Mouse (Mus musculus) adrenal gland, adult 8-10 months (tissue): ENCODE data around the gene Eefsec. TPM values are rescaled to one million over a fixed set of nuclear protein-coding genes. Genes with fewer than 3 reads are reported as not detected.

Experiments
- DNase-seq: peaks from one replicate; pipeline ENCODE4 v3.0.0; 2022
- total RNA-seq, 4 experiments: library from RNA; stranded (reverse); gene quantifications; 2 replicates each; pipeline ENCODE4 v1.2.4; 2022

Gene Eefsec
- total RNA-seq, 4 experiments from 2014 or later, result 17.7 to 22.6 (median 19.1) TPM

GRCm38 (mm10) chr6:88255435-88255834 is 190.9 kb downstream of the Eefsec start:
- peak; percentile 32 for DNase-seq

- no peak for DNase-seq
Observed at GRCm38 (mm10) chr6:88254082-88254481, 192.3 kb downstream of the Eefsec start.

GRCm38 (mm10) chr6:88251798-88252478 is 194.4 kb downstream of the Eefsec start:
- DNase-seq, result no peak

GRCm38 (mm10) chr6:88251396-88251795 is 194.9 kb downstream of the Eefsec start:
- no peak for DNase-seq

- DNase-seq, result no peak
Observed at GRCm38 (mm10) chr6:88249231-88249630, 197.1 kb downstream of the Eefsec start.

- DNase-seq, result peak; percentile 50
Observed at GRCm38 (mm10) chr6:88242604-88243003, 203.7 kb downstream of the Eefsec start.

GRCm38 (mm10) chr6:88236513-88236912 is 209.8 kb downstream of the Eefsec start:
- no peak for DNase-seq

GRCm38 (mm10) chr6:88235983-88236382 is 210.4 kb downstream of the Eefsec start:
- DNase-seq, result no peak

- DNase-seq, result no peak
Observed at GRCm38 (mm10) chr6:88235461-88235860, 210.9 kb downstream of the Eefsec start.

GRCm38 (mm10) chr6:88233996-88234395 is 212.3 kb downstream of the Eefsec start:
- DNase-seq, result no peak

GRCm38 (mm10) chr6:88232221-88232620 is 214.1 kb downstream of the Eefsec start:
- no peak for DNase-seq

- DNase-seq, result no peak
Observed at GRCm38 (mm10) chr6:88231821-88232220, 214.5 kb downstream of the Eefsec start.

- DNase-seq, result no peak
Observed at GRCm38 (mm10) chr6:88229221-88229620, 217.1 kb downstream of the Eefsec start.

GRCm38 (mm10) chr6:88227537-88227936 is 218.8 kb downstream of the Eefsec start:
- no peak for DNase-seq

GRCm38 (mm10) chr6:88226570-88226994 is 219.8 kb downstream of the Eefsec start:
- DNase-seq, result no peak

GRCm38 (mm10) chr6:88221968-88222367 is 224.4 kb downstream of the Eefsec start, which contains the start of gene Dnajb8:
Gene Dnajb8, plus strand, starts transcription at chr6:88222268.
- no peak for DNase-seq

- DNase-seq, result no peak
Observed at GRCm38 (mm10) chr6:88219094-88219493, 227.2 kb downstream of the Eefsec start.

GRCm38 (mm10) chr6:88216199-88216598 is 230.1 kb downstream of the Eefsec start:
- DNase-seq, result no peak

- DNase-seq, result no peak
Observed at GRCm38 (mm10) chr6:88215797-88216196, 230.5 kb downstream of the Eefsec start.

- no peak for DNase-seq
Observed at GRCm38 (mm10) chr6:88210182-88210581, 236.2 kb downstream of the Eefsec start.

GRCm38 (mm10) chr6:88209453-88209852 is 236.9 kb downstream of the Eefsec start:
- DNase-seq, result no peak

GRCm38 (mm10) chr6:88208321-88208720 is 238.0 kb downstream of the Eefsec start:
- no peak for DNase-seq

GRCm38 (mm10) chr6:88207403-88208033 is 238.8 kb downstream of the Eefsec start:
- no peak for DNase-seq
